Mouse (Mus musculus) myocyte (in vitro differentiated cells): ENCODE measurements around the gene Slc25a16.
A peak's percentile ranks its signal among the peaks of the same experiment; 100 is the strongest.

Experiments
- MAX ChIP-seq: IDR thresholded peaks from one replicate; pipeline ENCODE4 v1.6.1; 2011; ENCODE audit warnings: low read depth, mild to moderate bottlenecking, control low read depth
- MYOD1 ChIP-seq, 3 experiments: IDR thresholded peaks; one replicate each; pipeline ENCODE4 v1.6.1; 2011; ENCODE audit warnings: control low read depth in 2 of 3, low read depth in 2 of 3, mild to moderate bottlenecking in 2 of 3, moderate library complexity in 1 of 3; ENCODE audit not compliant: insufficient read length in 2 of 3, control insufficient read depth in 1 of 3
- POLR2A ChIP-seq: IDR thresholded peaks from one replicate; pipeline ENCODE4 v1.6.1; 2011; ENCODE audit warnings: low read depth, mild to moderate bottlenecking, control low read depth, moderate library complexity; ENCODE audit not compliant: insufficient read length
- POLR2AphosphoS2 ChIP-seq: IDR thresholded peaks from one replicate; pipeline ENCODE4 v1.6.1; 2011; ENCODE audit warnings: low read depth, control low read depth; ENCODE audit not compliant: insufficient read length
- REST ChIP-seq: IDR thresholded peaks from one replicate; pipeline ENCODE4 v1.6.1; 2011; ENCODE audit warnings: mild to moderate bottlenecking, control low read depth, moderate library complexity; ENCODE audit not compliant: insufficient read depth, insufficient read length
- TCF12 ChIP-seq: IDR thresholded peaks from one replicate; pipeline ENCODE4 v1.6.1; 2011; ENCODE audit warnings: mild to moderate bottlenecking, control low read depth; ENCODE audit not compliant: poor library complexity, insufficient read depth, severe bottlenecking

DNA sequence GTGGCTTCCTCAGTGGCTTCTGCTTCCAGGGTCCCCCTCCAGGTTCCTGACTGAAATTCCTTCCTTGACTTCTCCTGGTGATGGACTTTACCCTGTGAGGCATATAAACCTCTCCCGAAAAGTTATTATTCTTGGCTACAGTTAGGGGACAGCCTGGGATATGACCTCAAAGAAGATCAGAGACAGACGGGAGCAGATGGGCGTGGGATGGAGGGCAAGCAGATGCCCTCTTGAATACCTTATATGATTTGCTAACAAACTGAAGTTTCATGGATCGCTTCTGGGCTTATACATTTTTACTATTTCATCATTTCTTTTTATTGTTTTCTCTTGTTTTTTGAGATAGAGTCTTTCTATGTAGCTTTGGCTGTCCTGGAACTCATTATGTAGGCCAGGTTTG lies 44.9 kb upstream of the Slc25a16 start:
- no peak for TF ChIP-seq POLR2A
- no peak for TF ChIP-seq POLR2AphosphoS2
- no peak for TF ChIP-seq TCF12
- TF ChIP-seq MAX, result no peak
- TF ChIP-seq MYOD1 (IDR thresholded peaks at IDR 0.05; ENCODE audit: control insufficient read depth in 1 of 3, insufficient read length in 2 of 3, low read depth in 2 of 3), result peak in 2 of 3 experiments; percentile 73 to 78
- TF ChIP-seq REST, result no peak
